Mouse (Mus musculus): ENCODE data around the gene Mknk2. TPM values are rescaled to one million over a fixed set of nuclear protein-coding genes. Genes with fewer than 3 reads are reported as not detected.

Mknk2 gene
- polyA plus RNA-seq, 1 experiment from 2014 or later = 119 TPM

GRCm38 (mm10) chr10:80692249-80693165 is 14.6 kb upstream of the Mknk2 start:
- DNase-seq (ENCODE audit: low spot score) = no peak

- DNase-seq (ENCODE audit: low spot score) = peak; percentile 70
Measured at GRCm38 (mm10) chr10:80687850-80688249, 9.9 kb upstream of the Mknk2 start.

GRCm38 (mm10) chr10:80686617-80687016 is 8.7 kb upstream of the Mknk2 start:
- no peak for DNase-seq (ENCODE audit: low spot score)

- no peak for DNase-seq (ENCODE audit: low spot score)
Measured at GRCm38 (mm10) chr10:80684984-80685383, 7.1 kb upstream of the Mknk2 start.

- DNase-seq (ENCODE audit: low spot score) = peak; percentile 85
Measured at GRCm38 (mm10) chr10:80684214-80684613, 6.3 kb upstream of the Mknk2 start.

- DNase-seq (ENCODE audit: low spot score) = no peak
Measured at GRCm38 (mm10) chr10:80683647-80684046, 5.7 kb upstream of the Mknk2 start.

- peak; percentile 72 for DNase-seq (ENCODE audit: low spot score)
Measured at GRCm38 (mm10) chr10:80682003-80682402, 4.1 kb upstream of the Mknk2 start.

GRCm38 (mm10) chr10:80680260-80680696 is 2.4 kb upstream of the Mknk2 start:
- peak; percentile 1 for DNase-seq (ENCODE audit: low spot score)

- DNase-seq (ENCODE audit: low spot score) = peak; percentile 1
Measured at GRCm38 (mm10) chr10:80679556-80680259, 1.8 kb upstream of the Mknk2 start.

- DNase-seq (ENCODE audit: low spot score) = peak; percentile 75
Measured at GRCm38 (mm10) chr10:80678601-80679377, 877 bp upstream of the Mknk2 start.

- DNase-seq (ENCODE audit: low spot score) = no peak
Measured at GRCm38 (mm10) chr10:80677128-80677875, 610 bp downstream of the Mknk2 start.

- peak; percentile 100 for DNase-seq (ENCODE audit: low spot score)
Measured at GRCm38 (mm10) chr10:80676198-80676928, 1.5 kb downstream of the Mknk2 start.

- no peak for DNase-seq (ENCODE audit: low spot score)
Measured at GRCm38 (mm10) chr10:80675405-80676197, 2.3 kb downstream of the Mknk2 start.

- DNase-seq (ENCODE audit: low spot score) = peak; percentile 16
Measured at GRCm38 (mm10) chr10:80674851-80675404, 3.0 kb downstream of the Mknk2 start.

- DNase-seq (ENCODE audit: low spot score) = peak; percentile 1
Measured at GRCm38 (mm10) chr10:80674161-80674711, 3.7 kb downstream of the Mknk2 start.

GRCm38 (mm10) chr10:80673690-80674089 is 4.2 kb downstream of the Mknk2 start:
- peak; percentile 8 for DNase-seq (ENCODE audit: low spot score)

GRCm38 (mm10) chr10:80671936-80672690 is 5.8 kb downstream of the Mknk2 start:
- no peak for DNase-seq (ENCODE audit: low spot score)

GRCm38 (mm10) chr10:80671251-80671650 is 6.7 kb downstream of the Mknk2 start:
- no peak for DNase-seq (ENCODE audit: low spot score)
